Mouse (Mus musculus) lung, postnatal 0 days (tissue): ENCODE measurements around the gene Lrmda.

Experiments used
- CTCF ChIP-seq: IDR thresholded peaks from 2 replicates; pipeline ENCODE4 v1.5.1; 2016; ENCODE audit warnings: antibody characterized with exemption, mild to moderate bottlenecking
- EP300 ChIP-seq: IDR thresholded peaks from 2 replicates; pipeline ENCODE4 v1.6.1; 2016; ENCODE audit warnings: antibody characterized with exemption, mild to moderate bottlenecking, control low read depth

GRCm38 (mm10) chr14:22809229-22809628 is 789.7 kb downstream of the Lrmda start:
- TF ChIP-seq EP300 = peak; percentile 63
- no peak for TF ChIP-seq CTCF
